Mouse (Mus musculus) splenic B cell, adult 2 months (primary cell): ENCODE measurements around the gene Cracr2a.

ENCODE experiments used
- DNase-seq: peaks from one replicate; pipeline ENCODE4 v3.0.0-alpha.2; 2011; ENCODE audit warnings: low read depth, low spot score
- H3K27me3 ChIP-seq: 2 replicates; pipeline ENCODE4 v1.6.1; 2012; ENCODE audit warnings: mild to moderate bottlenecking, low read length, moderate library complexity, mixed read lengths; ENCODE audit not compliant: control insufficient read depth, poor library complexity, insufficient read depth, severe bottlenecking
- H3K36me3 ChIP-seq: 2 replicates; pipeline ENCODE4 v1.6.1; 2012; ENCODE audit warnings: mild to moderate bottlenecking, low read length, moderate library complexity, mixed read lengths; ENCODE audit not compliant: control insufficient read depth, poor library complexity, insufficient read depth, severe bottlenecking

Gene Cracr2a

DNA sequence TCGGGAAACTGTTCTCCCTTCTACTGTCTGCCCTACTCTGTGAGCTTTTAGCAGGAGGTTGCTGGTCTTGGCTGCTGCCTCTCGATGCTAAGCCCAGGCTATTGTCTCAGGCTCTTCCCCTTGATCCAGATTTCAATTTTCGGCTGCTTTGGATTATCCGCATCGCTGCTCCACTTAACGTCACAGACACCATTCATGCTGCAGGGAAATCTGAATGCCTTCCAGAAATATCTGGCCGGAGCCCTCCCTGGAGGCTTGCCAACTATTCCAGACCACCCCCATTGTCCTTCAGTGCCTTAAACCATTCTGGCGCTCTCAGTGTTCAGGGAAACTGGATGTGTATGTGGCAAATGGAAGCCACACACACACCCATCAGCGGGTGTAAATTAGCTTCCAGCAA lies 66.3 kb downstream of the Cracr2a start:
- no peaks in the 10 kb centered on the region for H3K27me3 ChIP-seq
- no peaks in the 10 kb centered on the region for H3K36me3 ChIP-seq
- no peak for DNase-seq

GRCm38 (mm10) chr6:127629249-127629648 lies 68.1 kb downstream of the Cracr2a start:
- DNase-seq: no peak
- H3K36me3 ChIP-seq: no peaks in the 10 kb centered on the region
- no peaks in the 10 kb centered on the region for H3K27me3 ChIP-seq

GRCm38 (mm10) chr6:127634858-127635257 lies 73.7 kb downstream of the Cracr2a start:
- peak; percentile 38 for DNase-seq
- Histone ChIP-seq H3K27me3 (no peaks in the 10 kb centered on the region), H3K36me3 (no peaks in the 10 kb centered on the region)

- Histone ChIP-seq H3K36me3 (no peaks in the 10 kb centered on the region), H3K27me3 (no peaks in the 10 kb centered on the region)
- DNase-seq: no peak
Measured at GRCm38 (mm10) chr6:127635462-127636189, 74.5 kb downstream of the Cracr2a start.

DNA sequence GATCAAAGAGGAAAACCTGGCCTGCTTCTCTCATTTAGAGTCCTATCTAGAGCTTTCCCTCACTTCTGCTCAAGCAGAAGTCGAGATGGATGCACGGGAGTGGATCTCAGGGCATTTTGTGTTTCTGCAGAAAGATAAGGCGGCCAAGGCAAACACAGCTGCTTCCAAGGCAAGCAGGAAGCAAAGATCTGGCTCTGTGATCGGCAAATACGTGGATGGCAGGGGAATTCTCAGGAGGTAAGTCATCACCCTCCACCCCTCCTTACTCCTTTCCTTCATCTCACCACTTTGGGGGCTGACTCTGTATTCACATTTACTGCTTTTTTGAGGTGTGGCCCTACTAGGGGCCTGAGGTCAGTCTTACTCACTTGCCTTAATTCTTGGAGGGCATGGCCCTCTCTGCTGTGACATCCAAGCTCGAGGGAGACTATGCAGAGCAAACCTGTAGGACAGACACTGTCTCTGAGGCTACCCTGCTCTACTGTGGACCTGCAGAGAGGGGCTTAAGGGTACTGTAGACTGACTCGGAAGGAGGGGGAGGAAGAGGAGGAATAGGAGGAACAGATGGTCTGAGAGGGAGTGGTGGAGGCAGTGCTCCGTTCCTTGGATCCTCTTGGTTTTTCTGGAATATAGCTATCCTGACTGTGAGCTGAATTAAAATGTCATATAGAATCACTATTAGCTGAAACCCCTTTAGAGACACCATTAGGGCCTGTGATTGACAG lies 80.1 kb downstream of the Cracr2a start:
- Histone ChIP-seq H3K27me3 (no peaks in the 10 kb centered on the region), H3K36me3 (peaks cover 3% of the 10 kb centered on the region)
- DNase-seq: no peak

DNA sequence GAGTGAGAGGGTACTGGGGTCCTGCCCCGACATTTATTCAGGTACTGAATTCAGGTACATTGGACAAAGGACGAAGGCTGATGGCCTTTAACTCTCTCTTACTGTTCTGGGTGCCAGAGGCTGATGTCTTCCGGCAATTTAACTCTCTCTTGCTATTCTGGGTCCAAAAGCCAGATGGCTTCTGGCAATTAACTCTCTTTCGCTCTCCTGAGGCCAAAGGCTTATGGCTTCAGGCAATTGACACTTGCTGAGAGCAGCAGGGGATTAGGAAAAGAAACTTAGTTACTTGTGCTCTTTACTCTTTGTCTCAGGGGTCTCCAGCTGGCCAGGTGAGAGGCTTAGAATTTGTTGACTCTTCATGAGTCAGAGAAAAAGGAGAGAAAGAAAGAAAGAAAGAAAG lies 94.8 kb downstream of the Cracr2a start:
- H3K27me3 ChIP-seq: no peaks in the 10 kb centered on the region
- no peaks in the 10 kb centered on the region for H3K36me3 ChIP-seq
- no peak for DNase-seq

- H3K27me3 ChIP-seq: no peaks in the 10 kb centered on the region
- DNase-seq: no peak
- H3K36me3 ChIP-seq: no peaks in the 10 kb centered on the region
Measured at GRCm38 (mm10) chr6:127657152-127657551, 96.0 kb downstream of the Cracr2a start.

DNA sequence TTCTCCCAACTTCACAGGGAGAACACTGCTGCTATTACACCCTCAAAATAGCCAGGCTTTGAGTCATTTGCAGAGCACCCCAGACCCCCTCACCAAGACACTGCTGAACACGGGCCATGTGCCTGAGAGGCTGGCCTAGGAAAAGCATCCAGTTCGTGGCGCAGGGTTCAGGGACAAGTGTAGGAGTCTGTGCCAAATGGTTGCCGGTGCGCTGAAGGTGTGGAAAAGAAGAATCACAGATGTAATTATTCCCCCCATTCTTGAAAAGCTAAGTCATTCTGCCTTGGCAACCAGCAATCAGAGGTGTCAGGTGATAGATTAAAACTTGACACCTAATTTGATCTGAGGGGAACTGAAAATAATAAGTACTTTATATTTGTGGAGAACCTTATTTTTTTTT lies 98.3 kb downstream of the Cracr2a start:
- DNase-seq: no peak
- Histone ChIP-seq H3K36me3 (no peaks in the 10 kb centered on the region; the same call in 1 of the 2 replicates), H3K27me3 (no peaks in the 10 kb centered on the region)

GRCm38 (mm10) chr6:127659966-127660365 lies 98.8 kb downstream of the Cracr2a start:
- Histone ChIP-seq H3K36me3 (no peaks in the 10 kb centered on the region; the same call in 1 of the 2 replicates), H3K27me3 (no peaks in the 10 kb centered on the region)
- DNase-seq: no peak

DNA sequence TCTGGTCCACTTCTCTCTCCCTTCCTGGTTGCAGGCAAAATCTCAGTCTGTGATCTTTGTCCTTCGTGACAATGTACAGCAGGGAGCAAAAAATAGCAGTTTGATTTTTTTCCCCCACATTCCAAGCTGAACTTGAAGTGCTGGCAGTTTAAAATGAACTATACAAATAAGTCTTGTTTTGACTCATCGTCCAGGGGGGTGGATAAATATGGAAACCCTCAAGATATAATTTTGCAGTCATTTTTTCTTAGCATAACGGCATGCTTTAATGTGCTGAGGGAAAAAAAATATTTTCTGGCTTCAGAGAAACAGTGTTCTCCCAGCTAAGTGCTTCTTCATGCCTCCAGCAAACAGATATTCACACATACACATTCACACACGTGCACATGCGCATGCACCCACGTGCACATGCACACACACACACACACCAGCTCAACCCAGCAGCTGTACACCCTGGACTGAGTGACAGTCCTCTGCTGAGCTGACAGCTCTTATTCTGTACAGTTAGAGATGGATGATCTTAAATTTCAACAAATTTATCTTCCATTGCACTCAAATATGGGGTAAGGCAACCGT lies 100.7 kb downstream of the Cracr2a start:
- Histone ChIP-seq H3K27me3 (no peaks in the 10 kb centered on the region), H3K36me3 (no peaks in the 10 kb centered on the region; the same call in 1 of the 2 replicates)
- no peak for DNase-seq

DNA sequence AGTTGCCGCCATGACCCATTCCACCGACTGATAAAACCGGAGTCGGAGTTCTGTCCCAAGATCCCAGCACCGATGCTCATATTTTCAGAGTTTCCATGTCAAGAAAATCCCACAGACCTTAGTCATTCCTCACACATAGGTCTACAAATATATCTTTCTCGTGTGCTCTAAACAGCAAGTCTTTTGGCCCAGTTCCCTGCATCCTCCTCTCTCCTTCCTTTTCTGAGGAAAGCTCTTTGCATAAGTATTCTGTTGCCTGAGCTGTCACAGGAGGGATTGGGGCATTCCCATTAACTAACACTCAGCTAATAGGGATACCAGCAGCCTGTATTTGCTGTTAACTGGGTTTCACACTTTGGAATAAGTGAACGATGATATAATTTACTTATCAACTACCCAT lies 102.1 kb downstream of the Cracr2a start:
- no peaks in the 10 kb centered on the region; the same call in 1 of the 2 replicates for H3K36me3 ChIP-seq
- H3K27me3 ChIP-seq: no peaks in the 10 kb centered on the region
- DNase-seq: no peak

DNA sequence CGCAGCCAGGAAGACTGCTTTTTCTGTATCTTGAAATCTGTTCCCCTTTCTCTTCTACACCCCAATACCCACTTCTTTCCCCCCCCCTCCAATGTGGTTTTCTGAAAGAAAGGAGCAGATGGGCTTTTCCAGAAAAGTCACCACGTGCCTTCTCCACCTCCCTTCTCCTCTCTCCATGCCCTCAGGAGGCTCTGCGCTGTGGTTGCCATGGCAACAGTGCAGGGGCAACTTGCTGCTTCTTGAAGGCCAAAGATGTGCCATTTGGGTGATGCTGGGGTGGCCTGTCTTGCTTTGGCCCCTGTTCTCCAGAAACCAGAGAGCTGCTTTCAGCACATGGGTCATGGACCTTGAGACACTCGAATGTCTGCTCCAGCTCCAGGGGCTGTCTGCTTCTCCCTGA lies 108.2 kb downstream of the Cracr2a start:
- no peak for DNase-seq
- H3K27me3 ChIP-seq: no peaks in the 10 kb centered on the region
- H3K36me3 ChIP-seq: no peaks in the 10 kb centered on the region

DNA sequence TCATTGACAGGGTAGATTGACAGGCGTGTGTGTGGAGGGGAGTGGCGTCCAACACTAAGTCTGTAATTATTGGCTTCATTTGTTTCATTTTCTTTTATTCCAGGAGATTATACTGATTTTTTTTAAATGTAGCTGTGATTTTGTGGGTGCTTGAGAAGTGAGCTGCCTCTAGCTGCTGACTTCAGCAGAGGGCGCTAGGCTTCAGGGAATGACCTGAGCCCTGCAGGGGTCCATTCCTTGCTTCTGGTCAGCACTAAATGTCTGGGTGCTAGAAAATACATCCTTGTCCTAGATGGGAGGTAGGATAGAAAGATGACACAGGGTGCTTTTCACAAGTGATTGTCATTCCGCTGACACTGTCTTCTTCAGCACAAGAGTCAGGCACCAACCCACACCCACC lies 108.9 kb downstream of the Cracr2a start:
- DNase-seq: no peak
- Histone ChIP-seq H3K36me3 (no peaks in the 10 kb centered on the region), H3K27me3 (no peaks in the 10 kb centered on the region)

GRCm38 (mm10) chr6:127672071-127672470 lies 110.9 kb downstream of the Cracr2a start:
- DNase-seq: no peak
- Histone ChIP-seq H3K36me3 (no peaks in the 10 kb centered on the region), H3K27me3 (no peaks in the 10 kb centered on the region)

GRCm38 (mm10) chr6:127676866-127677265 lies 115.7 kb downstream of the Cracr2a start:
- H3K36me3 ChIP-seq: no peaks in the 10 kb centered on the region
- DNase-seq: no peak
- no peaks in the 10 kb centered on the region for H3K27me3 ChIP-seq
